Mouse (Mus musculus) intestine, embryonic 15.5 days (tissue): ENCODE measurements at regions not wholly inside any gene's neighbourhood (a gene's known extent, or its start where the extent isn't known, plus 50 kb on each side); places are given as distances from the start of the nearest gene placed in this dataset.

ENCODE experiments used
- ATAC-seq: fragments of 200-750 bp; cut with Nextera tagmentation; 2 replicates; pipeline ENCODE4 v1.8.0; 2017; ENCODE audit warnings: moderate TSS enrichment, moderate library complexity
- H3K27ac ChIP-seq: fragments of 300-500 bp; sonication (generic); 2 replicates; pipeline ENCODE4 v1.5.1; 2015; ENCODE audit warnings: mild to moderate bottlenecking, inconsistent platforms
- H3K27me3 ChIP-seq: fragments of 300-500 bp; sonication (generic); replicated peaks from 2 replicates; pipeline ENCODE4 v1.6.1; 2015; ENCODE audit warnings: inconsistent platforms
- H3K36me3 ChIP-seq: fragments of 300-500 bp; sonication (generic); 2 replicates; pipeline ENCODE4 v1.6.1; 2015; ENCODE audit warnings: inconsistent platforms
- H3K4me1 ChIP-seq: fragments of 300-500 bp; sonication (generic); replicated peaks from 2 replicates; pipeline ENCODE4 v1.6.1; 2015; ENCODE audit warnings: inconsistent platforms
- H3K4me2 ChIP-seq: fragments of 300-500 bp; sonication (generic); replicated peaks from 2 replicates; pipeline ENCODE4 v1.6.1; 2015; ENCODE audit warnings: mild to moderate bottlenecking, inconsistent platforms
- H3K4me3 ChIP-seq: fragments of 300-500 bp; sonication (generic); replicated peaks from 2 replicates; pipeline ENCODE4 v1.5.1; 2015; ENCODE audit warnings: inconsistent platforms
- H3K9ac ChIP-seq: fragments of 300-500 bp; sonication (generic); 2 replicates; pipeline ENCODE4 v1.6.1; 2015; ENCODE audit warnings: inconsistent platforms
- H3K9me3 ChIP-seq: fragments of 300-500 bp; sonication (generic); 2 replicates; pipeline ENCODE4 v1.6.1; 2016; ENCODE audit warnings: inconsistent platforms
- WGBS: fragments of 180-500 bp; shearing (Covaris S2); methylation state at CpG from one replicate; pipeline ENCODE4 v1.1.7; 2015; 5-methylcytosine and 5-hydroxymethylcytosine counted together

- H3K4me2 ChIP-seq = no peak overlapping the region
- no peak overlapping the region for H3K27ac ChIP-seq
- no peaks in the 10 kb centered on the region for H3K4me1 ChIP-seq
- H3K27me3 ChIP-seq = no peaks in the 10 kb centered on the region
- no peak overlapping the region for H3K9ac ChIP-seq
- H3K9me3 ChIP-seq = no peaks in the 10 kb centered on the region
- no peaks in the 10 kb centered on the region for H3K36me3 ChIP-seq
- H3K4me3 ChIP-seq = no peak overlapping the region
- no peak for ATAC-seq
- 86% methylated on average over 3 of the region's 3 CpGs for WGBS
Observed at GRCm38 (mm10) chr4:81569531-81569930, 126.9 kb upstream of the Mpdz start.

DNA sequence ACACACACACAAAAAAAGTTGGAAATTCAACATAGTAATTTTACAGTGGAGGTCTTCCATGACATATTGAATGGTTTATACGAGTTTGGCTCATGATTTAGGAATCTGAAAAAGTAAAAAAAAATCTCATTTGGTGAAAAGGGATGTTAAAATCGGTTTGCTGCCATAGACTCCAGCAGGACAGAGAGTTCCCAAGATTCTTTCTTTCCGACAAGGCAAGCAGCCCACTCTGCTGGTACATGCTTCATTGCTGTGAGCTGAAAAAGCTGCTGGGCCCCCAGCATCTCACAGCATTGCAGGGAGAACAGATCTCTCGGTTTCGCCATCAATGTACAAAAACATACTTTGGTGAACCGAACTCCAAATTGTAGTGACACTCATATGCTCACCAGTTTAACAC is 125.8 kb upstream of the Mpdz start:
- no peak for ATAC-seq
- Histone ChIP-seq H3K4me2 (no peak overlapping the region), H3K27me3 (no peaks in the 10 kb centered on the region), H3K27ac (no peak overlapping the region), H3K9ac (no peak overlapping the region), H3K9me3 (no peaks in the 10 kb centered on the region), H3K4me3 (no peak overlapping the region), H3K36me3 (no peaks in the 10 kb centered on the region), H3K4me1 (no peaks in the 10 kb centered on the region)
- WGBS = 79% methylated on average over 6 of the region's 6 CpGs

GRCm38 (mm10) chr4:81567928-81568327 is 125.3 kb upstream of the Mpdz start:
- no peaks in the 10 kb centered on the region for H3K36me3 ChIP-seq
- WGBS = 61% methylated on average over 5 of the region's 5 CpGs

DNA sequence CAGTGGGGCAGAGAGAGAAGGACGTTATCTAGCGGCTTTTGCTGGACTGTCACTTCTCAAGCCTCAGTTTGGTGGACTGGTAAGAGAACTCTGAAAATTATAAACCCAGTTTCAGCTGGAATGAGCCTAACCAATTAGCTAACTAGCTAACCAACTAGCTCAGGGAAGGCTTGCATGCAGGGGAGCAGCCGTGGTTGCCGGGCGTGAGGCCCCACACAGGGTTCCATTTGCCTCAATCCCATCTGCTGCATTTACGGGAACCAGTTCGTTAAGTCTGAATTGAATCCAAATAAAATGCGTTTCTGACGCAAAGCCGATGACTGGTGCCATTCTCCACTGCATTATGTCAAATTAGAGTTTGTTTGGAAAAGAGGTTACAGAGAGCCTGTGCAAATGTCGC is 123.9 kb upstream of the Mpdz start:
- no peak for ATAC-seq
- H3K9me3 ChIP-seq = no peaks in the 10 kb centered on the region
- no peak overlapping the region for H3K4me2 ChIP-seq
- H3K36me3 ChIP-seq = no peaks in the 10 kb centered on the region
- H3K27me3 ChIP-seq = no peaks in the 10 kb centered on the region
- no peak overlapping the region for H3K4me3 ChIP-seq
- H3K4me1 ChIP-seq = no peaks in the 10 kb centered on the region
- no peak overlapping the region for H3K27ac ChIP-seq
- 57% methylated on average over 11 of the region's 11 CpGs for WGBS
- H3K9ac ChIP-seq = no peak overlapping the region

More at GRCm38 (mm10) chr4:81567928-81568327, 125.3 kb upstream of the Mpdz start:
- H3K27me3 ChIP-seq = no peaks in the 10 kb centered on the region
- no peak overlapping the region for H3K4me3 ChIP-seq
- no peaks in the 10 kb centered on the region for H3K4me1 ChIP-seq
- no peak overlapping the region for H3K9ac ChIP-seq
- ATAC-seq = no peak
- no peak overlapping the region for H3K4me2 ChIP-seq
- no peak overlapping the region for H3K27ac ChIP-seq
- H3K9me3 ChIP-seq = no peaks in the 10 kb centered on the region

DNA sequence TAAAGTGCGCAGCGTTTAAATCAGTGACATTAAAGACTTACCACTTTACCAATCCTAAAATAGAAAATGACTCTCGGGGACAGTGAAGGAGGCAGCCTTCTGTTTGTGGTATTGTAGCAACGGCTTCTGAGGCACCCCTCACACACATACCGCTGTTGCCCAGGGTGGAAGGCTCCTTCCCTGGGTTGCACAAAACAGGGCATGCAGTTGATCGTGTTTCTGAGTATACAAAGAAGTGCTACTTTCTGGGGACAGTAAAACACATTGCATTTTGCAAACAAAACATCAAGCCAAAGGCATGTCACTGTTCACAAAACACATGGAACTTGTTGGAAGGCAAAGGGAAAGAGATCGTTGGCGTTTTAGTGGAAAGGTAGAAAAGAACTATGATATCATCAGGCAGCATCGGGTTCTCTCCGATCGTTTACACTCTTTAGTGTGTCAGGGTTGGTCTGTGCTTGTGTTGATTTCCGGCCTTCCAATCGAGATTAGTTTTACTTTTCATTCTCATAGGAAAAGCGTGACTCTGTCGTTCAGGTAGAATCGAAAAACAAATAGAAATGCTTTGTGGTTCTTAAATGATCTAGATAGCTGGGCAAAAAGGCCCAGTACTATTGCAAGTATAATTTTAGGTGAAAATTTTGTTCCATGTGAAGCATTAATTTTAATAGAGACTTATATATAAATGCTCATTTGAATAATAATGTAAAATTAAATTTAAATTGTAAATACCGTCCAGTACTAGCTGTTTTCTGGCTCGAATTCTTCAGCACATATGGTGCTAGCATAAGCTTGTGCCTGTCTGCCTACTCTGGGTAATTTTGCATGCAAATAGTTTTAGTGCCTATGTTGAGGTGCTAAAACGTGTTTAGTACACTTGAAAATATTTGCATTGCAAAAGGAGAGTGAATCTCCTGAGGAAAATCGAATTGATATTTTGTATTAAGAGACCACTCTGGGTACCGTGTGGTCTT is 123.1 kb upstream of the Mpdz start:
- no peak overlapping the region for H3K9ac ChIP-seq
- H3K36me3 ChIP-seq = no peaks in the 10 kb centered on the region
- 82% methylated on average over 21 of the region's 21 CpGs for WGBS
- H3K27me3 ChIP-seq = no peaks in the 10 kb centered on the region
- no peak for ATAC-seq
- H3K9me3 ChIP-seq = no peaks in the 10 kb centered on the region
- H3K4me3 ChIP-seq = no peak overlapping the region
- no peak overlapping the region for H3K4me2 ChIP-seq
- no peak overlapping the region for H3K27ac ChIP-seq
- H3K4me1 ChIP-seq = no peaks in the 10 kb centered on the region

DNA sequence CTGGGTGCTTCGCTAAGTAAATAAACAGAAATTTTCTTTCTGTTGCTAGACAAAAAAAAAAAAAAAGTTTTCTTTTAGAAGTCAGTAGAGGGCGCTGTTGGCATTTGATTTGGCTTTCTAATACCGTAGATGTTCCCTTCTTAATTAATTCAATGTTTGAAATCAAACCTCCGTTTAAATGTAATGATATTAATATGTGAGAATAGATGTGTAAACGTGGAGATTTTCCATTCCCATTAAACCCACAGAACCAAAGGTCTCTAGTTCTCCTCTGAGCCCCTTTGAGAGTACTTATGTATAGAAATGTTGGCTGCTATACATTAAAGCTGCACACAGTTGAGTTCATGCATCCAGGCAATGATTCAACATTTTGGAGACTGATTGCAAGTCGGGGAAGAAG is 121.8 kb upstream of the Mpdz start:
- Histone ChIP-seq H3K9ac (no peak overlapping the region), H3K36me3 (no peaks in the 10 kb centered on the region), H3K4me3 (no peak overlapping the region), H3K4me2 (no peak overlapping the region), H3K9me3 (no peaks in the 10 kb centered on the region), H3K27me3 (no peaks in the 10 kb centered on the region), H3K4me1 (no peaks in the 10 kb centered on the region), H3K27ac (no peak overlapping the region)
- no peak for ATAC-seq
- 8% methylated on average over 6 of the region's 6 CpGs for WGBS

- no peak overlapping the region for H3K27ac ChIP-seq
- no peak overlapping the region for H3K4me2 ChIP-seq
- no peaks in the 10 kb centered on the region for H3K36me3 ChIP-seq
- no peak for ATAC-seq
- no peaks in the 10 kb centered on the region for H3K4me1 ChIP-seq
- WGBS = 36% methylated on average over 10 of the region's 10 CpGs
- H3K9ac ChIP-seq = no peak overlapping the region
- no peaks in the 10 kb centered on the region for H3K9me3 ChIP-seq
- H3K27me3 ChIP-seq = no peaks in the 10 kb centered on the region
- no peak overlapping the region for H3K4me3 ChIP-seq
Observed at GRCm38 (mm10) chr4:81563574-81563973, 121.0 kb upstream of the Mpdz start.

DNA sequence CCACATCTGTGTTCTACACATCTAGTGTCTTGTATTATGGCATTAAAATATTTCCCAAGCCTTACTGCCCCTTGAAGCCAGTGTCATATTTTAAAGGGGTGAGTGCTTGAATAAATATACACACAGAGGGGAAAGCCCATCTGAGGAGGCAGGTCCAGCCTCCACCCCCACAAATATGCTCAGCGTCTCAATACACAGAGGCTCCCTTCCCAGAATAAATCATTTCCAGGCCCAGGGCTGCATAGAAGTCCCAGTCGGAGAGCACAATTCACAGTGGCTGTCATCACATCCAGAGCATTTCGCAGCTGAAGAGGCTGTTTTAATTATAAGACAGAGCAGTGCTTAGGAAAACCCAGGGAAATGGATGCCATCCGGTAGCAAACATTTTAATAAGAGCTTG is 118.8 kb upstream of the Mpdz start:
- Histone ChIP-seq H3K27ac (no peak overlapping the region), H3K36me3 (no peaks in the 10 kb centered on the region), H3K9me3 (no peaks in the 10 kb centered on the region), H3K4me2 (no peak overlapping the region), H3K27me3 (no peaks in the 10 kb centered on the region), H3K4me3 (no peak overlapping the region), H3K4me1 (no peaks in the 10 kb centered on the region), H3K9ac (no peak overlapping the region)
- 41% methylated on average over 4 of the region's 4 CpGs for WGBS
- no peak for ATAC-seq

GRCm38 (mm10) chr4:81550816-81551215 is 108.2 kb upstream of the Mpdz start:
- ATAC-seq = no peak
- Histone ChIP-seq H3K27ac (no peak overlapping the region), H3K4me3 (no peak overlapping the region), H3K9me3 (no peaks in the 10 kb centered on the region), H3K36me3 (no peaks in the 10 kb centered on the region), H3K4me1 (no peaks in the 10 kb centered on the region), H3K9ac (no peak overlapping the region), H3K27me3 (no peaks in the 10 kb centered on the region), H3K4me2 (no peak overlapping the region)
- WGBS = 73% methylated on average over 4 of the region's 4 CpGs

DNA sequence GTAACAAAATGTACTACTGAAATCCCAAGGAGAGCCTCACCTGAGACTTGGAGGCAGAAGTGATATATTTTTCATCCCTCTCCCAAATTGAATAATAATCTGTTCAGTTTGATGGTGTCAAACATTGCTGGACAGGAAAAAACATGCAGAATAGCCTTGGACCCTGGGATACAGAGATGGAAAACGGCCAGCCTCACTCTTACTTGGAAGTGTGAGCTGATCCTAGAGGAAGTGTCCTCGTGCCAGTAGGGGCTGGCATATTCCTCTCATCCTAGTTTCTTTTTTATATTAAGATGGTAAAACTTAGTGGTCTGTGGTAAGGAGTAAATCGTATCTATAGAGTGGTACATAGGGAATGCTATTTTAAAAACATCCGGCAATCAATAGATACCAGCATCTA is 107.6 kb upstream of the Mpdz start:
- H3K4me1 ChIP-seq = no peaks in the 10 kb centered on the region
- H3K9ac ChIP-seq = no peak overlapping the region
- no peak overlapping the region for H3K27ac ChIP-seq
- no peaks in the 10 kb centered on the region for H3K9me3 ChIP-seq
- no peaks in the 10 kb centered on the region for H3K27me3 ChIP-seq
- H3K4me3 ChIP-seq = no peak overlapping the region
- no peaks in the 10 kb centered on the region for H3K36me3 ChIP-seq
- 87% methylated on average over 4 of the region's 4 CpGs for WGBS
- H3K4me2 ChIP-seq = no peak overlapping the region
- no peak for ATAC-seq

DNA sequence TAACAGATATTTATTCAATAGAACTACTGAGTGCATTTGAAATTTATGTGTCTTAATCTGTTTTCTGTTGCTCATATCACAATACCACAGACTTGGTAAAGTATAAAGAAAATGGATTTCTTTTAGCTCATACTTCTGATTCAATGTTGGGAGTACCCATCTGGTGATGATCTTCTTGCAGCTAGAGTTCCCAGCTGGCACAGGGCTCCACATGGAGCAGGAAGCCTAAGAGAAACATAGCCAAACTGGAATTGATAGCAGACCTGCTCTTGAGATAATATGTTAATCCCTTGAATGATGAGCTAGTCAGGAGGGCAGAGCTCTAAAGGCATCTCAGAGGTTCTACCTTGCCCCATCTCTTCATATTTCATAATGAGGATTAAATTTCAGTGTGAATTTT is 97.9 kb upstream of the Mpdz start:
- ATAC-seq = no peak
- H3K9ac ChIP-seq = no peak overlapping the region

GRCm38 (mm10) chr4:81539551-81539950 is 96.9 kb upstream of the Mpdz start:
- no peaks in the 10 kb centered on the region for H3K9me3 ChIP-seq
- no peaks in the 10 kb centered on the region for H3K27me3 ChIP-seq
- no peaks in the 10 kb centered on the region for H3K36me3 ChIP-seq
- H3K4me2 ChIP-seq = no peak overlapping the region
- WGBS = 67% methylated on average over 3 of the region's 3 CpGs
- no peak for ATAC-seq
- no peaks in the 10 kb centered on the region for H3K4me1 ChIP-seq
- no peak overlapping the region for H3K27ac ChIP-seq
- no peak overlapping the region for H3K9ac ChIP-seq
- H3K4me3 ChIP-seq = no peak overlapping the region

More for the DNA sequence above, 97.9 kb upstream of the Mpdz start:
- Histone ChIP-seq H3K36me3 (no peaks in the 10 kb centered on the region), H3K4me3 (no peak overlapping the region), H3K4me2 (no peak overlapping the region), H3K4me1 (no peaks in the 10 kb centered on the region), H3K27ac (no peak overlapping the region), H3K9me3 (no peaks in the 10 kb centered on the region), H3K27me3 (no peaks in the 10 kb centered on the region)

DNA sequence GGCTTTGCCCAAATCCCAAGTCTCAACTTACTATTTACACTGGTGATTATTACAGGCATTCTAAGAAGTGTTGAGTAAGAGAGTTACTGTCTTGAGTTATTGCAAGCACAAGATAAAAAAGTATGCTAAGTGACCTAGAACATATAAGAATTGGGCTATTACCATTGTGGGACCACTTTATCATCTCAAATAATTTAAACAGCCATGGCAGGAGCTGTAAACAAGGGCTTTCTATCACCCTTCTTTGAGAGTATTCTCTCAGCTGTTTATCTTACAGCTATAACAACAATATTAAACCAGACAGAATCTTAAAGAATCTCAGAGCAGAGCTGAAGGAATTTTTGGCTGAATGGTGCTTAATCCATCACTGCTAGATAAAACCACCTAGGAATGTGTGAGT is 94.2 kb upstream of the Mpdz start:
- Histone ChIP-seq H3K9ac (no peak overlapping the region), H3K36me3 (no peaks in the 10 kb centered on the region), H3K9me3 (no peaks in the 10 kb centered on the region), H3K4me2 (no peak overlapping the region), H3K4me3 (no peak overlapping the region), H3K27me3 (no peaks in the 10 kb centered on the region), H3K4me1 (no peaks in the 10 kb centered on the region), H3K27ac (no peak overlapping the region)
- peak; percentile 34; the same call in 1 of the 2 replicates for ATAC-seq
